Mouse (Mus musculus) liver, postnatal 0 days (tissue): Measurements from ENCODE around the gene Ncoa7. TPM values are rescaled to one million over a fixed set of nuclear protein-coding genes. Genes with fewer than 3 reads are reported as not detected.

Source experiments
- ATAC-seq: fragments of 200-750 bp; cut with Nextera tagmentation; 2 replicates; pipeline ENCODE4 v1.8.0; 2017; ENCODE audit warnings: mild to moderate bottlenecking, moderate library complexity
- DNase-seq: peaks from one replicate; pipeline ENCODE4 v3.0.0-alpha.2; 2016
- H3K27ac ChIP-seq: fragments of 300-500 bp; sonication (generic); 2 replicates; pipeline ENCODE4 v1.5.1; 2014; ENCODE audit warnings: antibody characterized with exemption, moderate library complexity, mild to moderate bottlenecking, low read depth
- H3K27me3 ChIP-seq: fragments of 300-500 bp; sonication (generic); 2 replicates; pipeline ENCODE4 v1.6.1; 2014; ENCODE audit warnings: low read length, control low read depth, mixed read lengths; ENCODE audit not compliant: insufficient read depth
- H3K36me3 ChIP-seq: fragments of 300-500 bp; sonication (generic); replicated peaks from 2 replicates; pipeline ENCODE4 v1.6.1; 2014; ENCODE audit warnings: mild to moderate bottlenecking, control low read depth, low read length, moderate library complexity, mixed read lengths; ENCODE audit not compliant: insufficient read depth
- H3K4me1 ChIP-seq: fragments of 300-500 bp; sonication (generic); 2 replicates; pipeline ENCODE4 v1.6.1; 2014; ENCODE audit warnings: antibody characterized with exemption, mild to moderate bottlenecking, control low read depth; ENCODE audit not compliant: insufficient read depth
- H3K4me2 ChIP-seq: fragments of 300-500 bp; sonication (generic); 2 replicates; pipeline ENCODE4 v1.6.1; 2014; ENCODE audit warnings: low read depth, mild to moderate bottlenecking, low read length, moderate library complexity, mixed read lengths
- H3K4me3 ChIP-seq: fragments of 300-500 bp; sonication (generic); 2 replicates; pipeline ENCODE4 v1.5.1; 2014; ENCODE audit warnings: low read depth, low read length
- H3K9ac ChIP-seq: fragments of 300-500 bp; sonication (generic); replicated peaks from 2 replicates; pipeline ENCODE4 v1.6.1; 2014; ENCODE audit warnings: mild to moderate bottlenecking, moderate library complexity
- H3K9me3 ChIP-seq: fragments of 300-500 bp; sonication (generic); 2 replicates; pipeline ENCODE4 v1.6.1; 2016; ENCODE audit warnings: mild to moderate bottlenecking, control low read depth, low read length, mixed read lengths
- CTCF ChIP-seq: sonication (generic); IDR thresholded peaks from 2 replicates; pipeline ENCODE4 v1.5.1; 2016; ENCODE audit warnings: antibody characterized with exemption, low read depth
- EP300 ChIP-seq: IDR thresholded peaks from 2 replicates; pipeline ENCODE4 v1.6.1; 2016; ENCODE audit warnings: antibody characterized with exemption, low read depth, mild to moderate bottlenecking
- WGBS: fragments of 180-500 bp; shearing (Covaris S2); extraction: QIAGEN DNeasy Blood & Tissue Kit; methylation state at CpG from one replicate; pipeline ENCODE4 v1.1.7; 2014; ENCODE audit not compliant: insufficient replicate concordance; 5-methylcytosine and 5-hydroxymethylcytosine counted together
- polyA plus RNA-seq: library from polyadenylated mRNA; unstranded; fragments of >200 nt; fragmentation: Nextera tagmentation; extraction: Ambion mirVana; gene quantifications from 2 replicates; pipeline ENCODE4 v1.2.1, GENCODE M21; 2015

Gene Ncoa7
- polyA plus RNA-seq, 1 experiment from 2014 or later = 6.4 TPM

- ATAC-seq (peak; percentile 38; the same call in 1 of the 2 replicates), DNase-seq (no peak)
- Histone ChIP-seq H3K4me3 (no peak overlapping the region), H3K27ac (peak overlapping the region; percentile 48; the same call in 1 of the 2 replicates), H3K36me3 (no peaks in the 10 kb centered on the region), H3K9me3 (no peaks in the 10 kb centered on the region), H3K4me1 (peaks cover 32% of the 10 kb centered on the region), H3K4me2 (no peak overlapping the region), H3K9ac (no peak overlapping the region), H3K27me3 (no peaks in the 10 kb centered on the region)
- no peak for TF ChIP-seq CTCF
- no peak for TF ChIP-seq EP300
- WGBS = 61% methylated on average over 3 of the region's 3 CpGs
Measured at GRCm38 (mm10) chr10:30752485-30752884, 50.6 kb downstream of the Ncoa7 start.

- WGBS = 71% methylated on average over 4 of the region's 4 CpGs
- no peak overlapping the region for H3K4me3 ChIP-seq
Measured at GRCm38 (mm10) chr10:30751586-30751985, 51.5 kb downstream of the Ncoa7 start.

DNA sequence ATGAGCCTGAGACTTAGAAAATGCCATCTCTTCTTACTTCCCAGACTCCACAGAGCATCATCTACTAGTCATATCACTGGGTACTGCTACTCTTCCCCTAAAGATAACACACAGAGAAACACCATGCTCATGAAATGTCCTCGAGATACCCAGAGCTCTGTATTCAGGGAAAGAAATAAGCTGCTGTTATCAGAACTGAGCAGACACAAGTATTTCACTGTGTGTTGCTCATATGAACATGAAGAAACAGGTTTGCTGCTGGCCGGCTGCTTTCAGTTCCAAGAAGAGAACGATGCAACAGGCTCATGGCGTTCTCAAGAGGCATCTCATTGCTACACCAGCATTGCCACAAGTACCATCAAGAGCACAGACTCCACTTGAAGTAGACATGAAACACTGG, 53.3 kb downstream of the Ncoa7 start:
- WGBS = 46% methylated on average over 4 of the region's 4 CpGs
- H3K4me1 ChIP-seq = peaks cover 35% of the 10 kb centered on the region
- TF ChIP-seq CTCF = no peak
- TF ChIP-seq EP300 = peak; percentile 99
- peak overlapping the region; percentile 53 for H3K4me2 ChIP-seq
- no peaks in the 10 kb centered on the region for H3K27me3 ChIP-seq
- H3K27ac ChIP-seq = peak overlapping the region; percentile 91
- H3K4me3 ChIP-seq = no peak overlapping the region
- no peak overlapping the region for H3K9ac ChIP-seq
- ATAC-seq (peak; percentile 95), DNase-seq (peak; percentile 37)
- no peaks in the 10 kb centered on the region for H3K36me3 ChIP-seq
- H3K9me3 ChIP-seq = no peaks in the 10 kb centered on the region

More at GRCm38 (mm10) chr10:30751586-30751985, 51.5 kb downstream of the Ncoa7 start:
- Histone ChIP-seq H3K9ac (no peak overlapping the region), H3K27me3 (no peaks in the 10 kb centered on the region), H3K9me3 (no peaks in the 10 kb centered on the region), H3K27ac (peak overlapping the region; percentile 5; the same call in 1 of the 2 replicates), H3K36me3 (no peaks in the 10 kb centered on the region), H3K4me2 (no peak overlapping the region), H3K4me1 (peaks cover 32% of the 10 kb centered on the region)
- ATAC-seq (no peak), DNase-seq (no peak)
- TF ChIP-seq EP300 (no peak), CTCF (no peak)

DNA sequence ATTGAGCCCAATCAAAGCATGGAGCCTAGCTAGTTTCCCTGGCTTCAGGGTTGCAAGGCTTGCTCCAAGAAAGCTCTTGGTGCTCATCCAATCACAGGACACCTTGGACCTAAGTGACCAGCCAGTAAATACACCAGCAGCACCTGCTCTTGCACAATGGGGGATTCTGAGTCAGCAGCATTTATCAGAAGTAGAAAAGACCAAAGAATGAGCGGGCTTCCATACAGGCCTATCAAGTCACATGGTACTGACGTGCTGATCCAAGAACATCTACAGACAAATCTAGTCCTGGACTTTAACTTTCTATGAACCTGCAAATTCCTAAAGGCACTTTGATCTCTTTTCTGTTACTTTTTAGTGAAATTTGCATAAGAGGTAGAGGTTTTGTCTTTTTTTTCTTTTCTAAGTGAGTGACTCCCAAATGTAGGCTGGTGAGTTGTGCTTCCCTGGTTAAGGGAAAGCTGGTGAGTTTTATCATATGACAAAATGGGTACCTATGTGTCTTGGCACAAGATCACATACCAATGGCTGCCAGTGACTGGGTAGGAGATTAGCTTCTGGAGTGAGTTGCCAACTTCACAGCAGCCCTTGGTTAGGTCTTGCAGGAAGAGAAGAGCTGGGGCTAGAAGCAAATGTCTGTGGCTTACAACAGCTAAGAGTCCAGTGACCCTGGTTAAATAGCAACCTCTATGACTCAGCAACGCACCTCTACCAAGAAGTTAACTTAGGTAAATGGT, 57.7 kb downstream of the Ncoa7 start:
- Histone ChIP-seq H3K9ac (no peak overlapping the region), H3K27ac (peak overlapping the region; percentile 41; the same call in 1 of the 2 replicates), H3K4me1 (peaks cover 18% of the 10 kb centered on the region), H3K27me3 (no peaks in the 10 kb centered on the region), H3K4me2 (no peak overlapping the region), H3K9me3 (no peaks in the 10 kb centered on the region), H3K4me3 (no peak overlapping the region), H3K36me3 (no peaks in the 10 kb centered on the region)
- 79% methylated on average over 3 of the region's 3 CpGs for WGBS
- DNase-seq (no peak), ATAC-seq (no peak)
- TF ChIP-seq CTCF = no peak
- TF ChIP-seq EP300 = no peak

- Histone ChIP-seq H3K27ac (no peak overlapping the region), H3K9ac (no peak overlapping the region), H3K4me2 (no peak overlapping the region), H3K9me3 (no peaks in the 10 kb centered on the region), H3K4me3 (no peak overlapping the region), H3K4me1 (peaks cover 7% of the 10 kb centered on the region), H3K36me3 (no peaks in the 10 kb centered on the region), H3K27me3 (no peaks in the 10 kb centered on the region)
- ATAC-seq (no peak), DNase-seq (no peak)
- TF ChIP-seq CTCF (no peak), EP300 (no peak)
Measured at GRCm38 (mm10) chr10:30743275-30743674, 59.9 kb downstream of the Ncoa7 start.

GRCm38 (mm10) chr10:30738403-30738802, 64.7 kb downstream of the Ncoa7 start:
- no peak for DNase-seq
- H3K9ac ChIP-seq = no peak overlapping the region
- no peaks in the 10 kb centered on the region for H3K27me3 ChIP-seq
- TF ChIP-seq EP300 (no peak), CTCF (no peak)
- H3K36me3 ChIP-seq = no peaks in the 10 kb centered on the region
- H3K4me2 ChIP-seq = no peak overlapping the region
- no peak overlapping the region for H3K4me3 ChIP-seq
- H3K27ac ChIP-seq = no peak overlapping the region
- no peak for ATAC-seq
- WGBS = 91% methylated on average over 3 of the region's 3 CpGs
- H3K4me1 ChIP-seq = peaks cover 2% of the 10 kb centered on the region; the same call in 1 of the 2 replicates
- H3K9me3 ChIP-seq = no peaks in the 10 kb centered on the region
